Mouse (Mus musculus): ENCODE data around the gene Skap2. TPM values are rescaled to one million over a fixed set of nuclear protein-coding genes. Genes with fewer than 3 reads are reported as not detected.
A peak's percentile ranks its signal among the peaks of the same experiment; 100 is the strongest.

The Skap2 gene
- polyA plus RNA-seq, 1 experiment: 23.0 TPM

- Histone ChIP-seq H3K36me3 (replicated peaks; ENCODE audit: low read length) (peaks cover 10% of the 10 kb centered on the region), H3K9me3 (no peaks in the 10 kb centered on the region; the same call in 1 of the 2 replicates), H3K4me3 (replicated peaks) (no peak overlapping the region), H3K27me3 (replicated peaks) (no peaks in the 10 kb centered on the region), H3K4me1 (peaks cover 64% of the 10 kb centered on the region)
- TF ChIP-seq GATA1 (IDR thresholded peaks at IDR 0.05; ENCODE audit: borderline replicate concordance, low read length) (no peak), FLI1 (IDR thresholded peaks at IDR 0.05; ENCODE audit: low read length) (no peak)
These were observed 14.8 kb upstream of the Skap2 start for GRCm38 (mm10) chr6:52027181-52027580.

DNA sequence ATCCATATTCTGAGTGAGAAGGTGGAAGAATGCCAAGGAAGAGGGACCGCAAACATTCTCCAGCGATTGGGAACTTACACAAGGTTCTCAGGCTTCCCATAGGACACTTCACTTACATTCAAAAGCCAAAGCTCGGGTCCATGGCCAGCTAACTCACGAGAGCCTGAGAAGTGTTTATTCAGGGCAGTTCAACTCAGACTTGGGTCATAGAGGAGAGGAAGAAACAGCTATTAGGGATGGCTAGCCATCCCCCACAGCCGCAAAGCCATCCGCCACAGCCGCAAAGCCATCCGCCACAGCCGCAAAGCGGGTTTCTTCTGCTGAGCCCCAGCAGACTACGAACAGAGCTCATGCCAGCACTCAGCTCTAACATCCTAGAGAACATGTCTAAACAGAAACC is 13.9 kb upstream of the Skap2 start:
- no peaks in the 10 kb centered on the region; the same call in 1 of the 2 replicates for H3K9me3 ChIP-seq
- H3K4me3 ChIP-seq (replicated peaks): no peak overlapping the region
- no peaks in the 10 kb centered on the region for H3K27me3 ChIP-seq (replicated peaks)
- H3K36me3 ChIP-seq (replicated peaks; ENCODE audit: low read length): peaks cover 10% of the 10 kb centered on the region
- TF ChIP-seq GATA1 (IDR thresholded peaks at IDR 0.05; ENCODE audit: borderline replicate concordance, low read length) (no peak), FLI1 (IDR thresholded peaks at IDR 0.05; ENCODE audit: low read length) (no peak)
- H3K4me1 ChIP-seq: peaks cover 60% of the 10 kb centered on the region

DNA sequence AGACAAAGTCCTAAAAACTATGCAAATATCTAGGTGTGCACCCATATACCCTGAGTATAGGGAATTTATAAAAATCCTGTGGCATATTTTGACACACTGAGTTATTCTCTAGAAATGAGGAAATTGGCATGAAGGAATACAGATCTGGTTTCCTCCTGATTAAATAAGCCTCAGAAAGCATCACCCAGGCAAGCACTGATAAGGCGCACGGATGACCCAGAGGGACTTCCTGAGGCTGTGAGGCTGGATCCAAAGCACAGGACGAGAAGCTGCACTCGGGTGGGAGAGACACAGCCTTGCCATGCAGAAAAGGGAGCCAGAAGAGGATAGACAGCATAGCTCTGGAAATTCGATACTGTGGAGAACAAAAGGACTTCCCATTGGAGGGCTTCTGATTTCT is 12.4 kb upstream of the Skap2 start:
- peaks cover 52% of the 10 kb centered on the region for H3K4me1 ChIP-seq
- no peak; the same call in 2 of the 3 replicates for TF ChIP-seq GATA1 (IDR thresholded peaks at IDR 0.05; ENCODE audit: borderline replicate concordance, low read length)
- TF ChIP-seq FLI1 (IDR thresholded peaks at IDR 0.05; ENCODE audit: low read length): no peak
- peak overlapping the region; percentile 83 for H3K4me3 ChIP-seq (replicated peaks)
- H3K27me3 ChIP-seq (replicated peaks): no peaks in the 10 kb centered on the region
- H3K36me3 ChIP-seq (replicated peaks; ENCODE audit: low read length): peaks cover 12% of the 10 kb centered on the region
- H3K9me3 ChIP-seq: no peaks in the 10 kb centered on the region; the same call in 1 of the 2 replicates

DNA sequence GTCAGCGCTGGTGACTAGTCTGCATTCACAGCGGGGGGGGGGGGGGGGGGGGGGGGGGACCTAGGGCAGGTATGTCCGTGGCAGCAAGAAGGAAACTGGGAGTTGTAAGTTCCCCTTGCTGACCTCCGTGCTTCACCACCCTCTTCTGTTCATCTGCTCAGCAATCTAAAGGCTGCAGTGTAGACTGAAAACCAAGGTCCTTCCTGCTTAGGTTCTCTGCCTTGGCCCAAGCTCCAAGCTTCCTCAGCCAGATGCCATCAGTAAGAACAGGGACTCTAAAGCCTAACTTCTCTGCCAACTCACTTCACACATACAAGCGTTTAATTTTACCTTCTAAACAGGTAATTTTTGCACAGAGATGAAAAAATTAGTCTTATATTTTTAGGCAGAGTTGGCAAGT is 10.0 kb upstream of the Skap2 start:
- Histone ChIP-seq H3K4me3 (replicated peaks) (peak overlapping the region; percentile 67), H3K9me3 (no peaks in the 10 kb centered on the region; the same call in 1 of the 2 replicates), H3K36me3 (replicated peaks; ENCODE audit: low read length) (peaks cover 10% of the 10 kb centered on the region), H3K27me3 (replicated peaks) (no peaks in the 10 kb centered on the region), H3K4me1 (peaks cover 47% of the 10 kb centered on the region)
- TF ChIP-seq GATA1 (IDR thresholded peaks at IDR 0.05; ENCODE audit: borderline replicate concordance, low read length) (no peak), FLI1 (IDR thresholded peaks at IDR 0.05; ENCODE audit: low read length) (no peak)

GRCm38 (mm10) chr6:52020276-52020675 is 7.9 kb upstream of the Skap2 start:
- H3K27me3 ChIP-seq (replicated peaks): no peaks in the 10 kb centered on the region
- H3K9me3 ChIP-seq: no peaks in the 10 kb centered on the region
- TF ChIP-seq GATA1 (IDR thresholded peaks at IDR 0.05; ENCODE audit: borderline replicate concordance, low read length) (no peak), FLI1 (IDR thresholded peaks at IDR 0.05; ENCODE audit: low read length) (no peak)
- H3K4me3 ChIP-seq (replicated peaks): no peak overlapping the region
- H3K36me3 ChIP-seq (replicated peaks; ENCODE audit: low read length): peaks cover 2% of the 10 kb centered on the region
- H3K4me1 ChIP-seq: peaks cover 36% of the 10 kb centered on the region

DNA sequence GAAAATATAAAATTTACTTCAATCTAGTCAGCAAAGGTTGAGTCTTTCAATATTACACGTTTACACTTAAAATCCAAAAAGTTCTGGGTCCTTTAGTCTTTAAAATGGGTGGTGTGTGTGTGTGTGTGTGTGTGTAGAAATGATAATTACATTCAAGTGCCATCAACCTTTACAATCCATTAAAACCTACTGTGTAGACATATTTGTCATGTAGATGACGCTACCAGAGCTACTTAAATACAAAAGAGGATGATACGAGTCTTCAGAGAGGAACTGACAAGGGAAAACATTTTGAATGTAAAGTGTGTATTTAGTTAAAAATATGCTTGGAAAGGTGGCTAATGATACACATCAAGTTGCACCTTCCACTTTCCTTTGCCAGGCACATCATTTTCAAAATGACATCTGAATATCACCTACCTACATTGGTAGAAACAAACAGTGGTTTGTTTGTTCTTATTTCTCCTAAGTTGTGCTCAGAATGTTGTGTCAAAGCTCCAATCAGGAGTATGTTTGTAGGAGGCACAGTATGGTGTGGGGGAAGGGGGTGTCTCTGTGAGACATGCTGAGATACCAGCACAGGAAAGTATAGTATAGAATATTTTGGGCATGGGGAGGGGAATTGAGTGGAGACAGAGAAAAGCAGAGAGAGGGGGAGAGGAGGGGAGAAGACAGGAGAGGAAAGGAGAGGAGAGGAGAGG is 1.0 kb upstream of the Skap2 start:
- Histone ChIP-seq H3K36me3 (replicated peaks; ENCODE audit: low read length) (peaks cover 9% of the 10 kb centered on the region), H3K27me3 (replicated peaks) (no peaks in the 10 kb centered on the region), H3K9me3 (no peaks in the 10 kb centered on the region), H3K4me3 (replicated peaks) (peak overlapping the region; percentile 99), H3K4me1 (peaks cover 36% of the 10 kb centered on the region)
- TF ChIP-seq FLI1 (IDR thresholded peaks at IDR 0.05; ENCODE audit: low read length) (no peak), GATA1 (IDR thresholded peaks at IDR 0.05; ENCODE audit: borderline replicate concordance, low read length) (no peak)

DNA sequence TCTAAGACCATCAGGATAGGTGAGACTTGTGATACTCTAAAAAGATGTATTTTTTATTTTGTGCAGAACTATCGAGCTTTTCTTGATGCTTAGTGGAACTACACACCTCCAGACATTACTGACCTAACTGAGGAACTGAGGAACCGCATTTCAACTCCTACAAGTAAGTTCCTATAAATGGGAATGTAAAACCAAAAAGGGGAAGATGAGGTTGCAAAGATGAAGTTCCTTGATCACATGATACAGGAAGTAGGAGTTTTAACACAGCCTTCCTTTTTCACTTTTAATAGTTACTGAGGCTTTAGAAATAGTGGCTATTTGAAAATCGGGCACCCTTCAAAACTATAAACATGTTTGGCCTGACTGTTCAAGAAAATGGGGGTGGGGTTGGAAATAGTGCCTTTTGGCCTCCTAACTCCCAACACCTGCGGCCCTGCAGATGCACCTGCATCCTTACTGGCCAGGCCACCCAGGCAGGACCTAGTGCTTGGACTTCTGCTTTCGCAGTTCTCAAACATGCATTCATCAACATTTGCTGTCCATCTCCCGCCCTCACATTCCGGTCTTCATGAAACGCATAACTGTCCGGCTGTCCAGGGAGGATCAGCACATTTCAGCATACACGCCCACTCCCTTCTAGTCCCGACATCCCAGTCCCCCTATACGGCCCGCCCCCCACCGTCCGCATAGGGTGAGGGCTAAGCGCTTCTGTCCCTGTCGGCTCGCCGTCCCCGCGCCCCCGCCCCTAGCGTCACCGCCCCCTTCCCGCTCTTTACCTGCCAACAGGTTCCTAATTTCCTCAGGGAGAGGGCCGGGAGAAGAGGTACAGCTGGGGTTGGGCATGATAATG is 565 bp downstream of the Skap2 start:
- Histone ChIP-seq H3K9me3 (no peaks in the 10 kb centered on the region), H3K4me3 (replicated peaks) (peak overlapping the region; percentile 99), H3K27me3 (replicated peaks) (no peaks in the 10 kb centered on the region), H3K36me3 (replicated peaks; ENCODE audit: low read length) (peaks cover 19% of the 10 kb centered on the region), H3K4me1 (peaks cover 50% of the 10 kb centered on the region)
- TF ChIP-seq GATA1 (IDR thresholded peaks at IDR 0.05; ENCODE audit: borderline replicate concordance, low read length) (no peak), FLI1 (IDR thresholded peaks at IDR 0.05; ENCODE audit: low read length) (no peak)

DNA sequence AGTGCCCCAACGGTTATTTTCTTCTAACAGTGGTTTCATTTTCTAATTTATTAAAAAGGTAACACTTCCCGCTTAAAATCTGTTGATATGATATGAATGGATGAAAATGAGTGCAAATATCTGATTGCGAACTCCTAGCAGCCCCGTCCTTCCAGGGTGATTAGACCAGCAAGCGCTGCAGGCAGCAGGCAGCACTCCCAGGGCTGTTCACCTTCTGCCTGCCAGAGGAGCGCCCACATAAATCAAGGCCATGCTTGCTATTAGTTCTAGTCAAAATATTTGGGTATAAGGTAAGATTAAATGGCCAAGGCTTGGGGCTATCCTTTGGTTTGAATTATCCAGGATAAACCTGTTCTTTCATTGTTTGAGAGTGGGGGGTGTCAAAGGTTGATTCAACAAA is 3.0 kb downstream of the Skap2 start:
- Histone ChIP-seq H3K27me3 (replicated peaks) (no peaks in the 10 kb centered on the region), H3K36me3 (replicated peaks; ENCODE audit: low read length) (peaks cover 21% of the 10 kb centered on the region), H3K4me1 (peaks cover 63% of the 10 kb centered on the region), H3K4me3 (replicated peaks) (peak overlapping the region; percentile 44), H3K9me3 (no peaks in the 10 kb centered on the region)
- no peak for TF ChIP-seq GATA1 (IDR thresholded peaks at IDR 0.05; ENCODE audit: borderline replicate concordance, low read length)
- TF ChIP-seq FLI1 (IDR thresholded peaks at IDR 0.05; ENCODE audit: low read length): no peak

DNA sequence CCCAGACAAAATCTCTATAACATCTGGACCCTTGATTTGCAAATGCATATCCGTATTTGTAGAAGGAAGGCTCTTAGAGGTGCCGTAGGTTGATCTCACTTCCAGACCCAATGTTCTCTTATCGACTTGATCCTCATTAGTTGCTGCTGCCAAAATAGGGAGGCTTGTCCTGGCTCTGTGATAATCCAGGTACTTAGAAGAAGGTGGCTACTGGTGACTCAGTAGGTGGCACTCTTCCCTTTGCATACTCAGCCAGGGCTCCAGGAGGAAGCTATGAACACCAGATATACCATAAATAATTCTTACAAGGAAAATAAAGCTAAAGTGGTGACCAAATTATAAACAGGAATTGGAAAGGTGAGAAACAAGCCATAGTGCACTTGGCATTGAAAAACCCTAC is 3.6 kb downstream of the Skap2 start:
- Histone ChIP-seq H3K36me3 (replicated peaks; ENCODE audit: low read length) (peaks cover 21% of the 10 kb centered on the region), H3K4me3 (replicated peaks) (no peak overlapping the region), H3K27me3 (replicated peaks) (no peaks in the 10 kb centered on the region), H3K9me3 (no peaks in the 10 kb centered on the region), H3K4me1 (peaks cover 63% of the 10 kb centered on the region)
- TF ChIP-seq GATA1 (IDR thresholded peaks at IDR 0.05; ENCODE audit: borderline replicate concordance, low read length) (no peak), FLI1 (IDR thresholded peaks at IDR 0.05; ENCODE audit: low read length) (no peak)

Measured in megakaryocyte, embryonic 14.5 days (primary cell).